Mouse (Mus musculus): ENCODE measurements around the gene Med19.

GRCm38 (mm10) chr2:84682605-84683183 lies 4.5 kb downstream of the Med19 start:
- TF ChIP-seq CTCF (IDR thresholded peaks at IDR 0.05; ENCODE audit: extremely low read depth, insufficient read length, insufficient replicate concordance, low read depth, low read length) (no peak), POLR2A (IDR thresholded peaks at IDR 0.05; ENCODE audit: low read depth, low read length) (no peak)
